Mouse (Mus musculus): ENCODE results near the gene Myl10. TPM values are rescaled to one million over a fixed set of nuclear protein-coding genes. Genes with fewer than 3 reads are reported as not detected.

Myl10 gene
- polyA plus RNA-seq, 1 experiment, result not detected

DNA sequence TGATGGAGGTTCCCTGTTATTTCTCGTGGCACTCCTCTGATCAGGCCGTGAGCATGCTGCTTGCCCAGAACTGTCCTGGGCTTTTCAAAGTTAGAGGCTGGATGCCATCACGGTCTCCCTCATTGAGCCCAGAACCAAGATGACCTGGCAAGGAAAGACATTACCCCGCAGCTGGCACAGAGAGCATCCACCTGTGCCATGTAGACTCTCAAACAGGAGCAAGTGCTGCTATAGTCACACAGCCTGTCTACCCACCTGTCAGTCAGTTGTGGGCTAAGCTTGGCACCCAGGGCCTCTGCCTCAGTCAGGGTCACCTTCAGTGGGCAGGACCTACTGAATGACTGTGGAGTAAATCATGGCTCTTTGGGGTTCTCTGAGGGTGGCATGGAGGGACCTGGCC, 6.6 kb upstream of the Myl10 start:
- no peak for DNase-seq (ENCODE audit: low read depth)
- no peak for TF ChIP-seq CTCF (IDR thresholded peaks at IDR 0.05; ENCODE audit: borderline replicate concordance, extremely low read depth, insufficient read depth, insufficient read length)
- TF ChIP-seq POLR2A (IDR thresholded peaks at IDR 0.05; ENCODE audit: borderline replicate concordance, extremely low read depth, insufficient read depth, insufficient read length, poor library complexity, severe bottlenecking), result no peak

GRCm38 (mm10) chr5:136687561-136687960, 5.4 kb upstream of the Myl10 start:
- TF ChIP-seq CTCF (IDR thresholded peaks at IDR 0.05; ENCODE audit: borderline replicate concordance, extremely low read depth, insufficient read depth, insufficient read length), result no peak
- TF ChIP-seq POLR2A (IDR thresholded peaks at IDR 0.05; ENCODE audit: borderline replicate concordance, extremely low read depth, insufficient read depth, insufficient read length, poor library complexity, severe bottlenecking), result no peak
- no peak for DNase-seq (ENCODE audit: low read depth)

DNA sequence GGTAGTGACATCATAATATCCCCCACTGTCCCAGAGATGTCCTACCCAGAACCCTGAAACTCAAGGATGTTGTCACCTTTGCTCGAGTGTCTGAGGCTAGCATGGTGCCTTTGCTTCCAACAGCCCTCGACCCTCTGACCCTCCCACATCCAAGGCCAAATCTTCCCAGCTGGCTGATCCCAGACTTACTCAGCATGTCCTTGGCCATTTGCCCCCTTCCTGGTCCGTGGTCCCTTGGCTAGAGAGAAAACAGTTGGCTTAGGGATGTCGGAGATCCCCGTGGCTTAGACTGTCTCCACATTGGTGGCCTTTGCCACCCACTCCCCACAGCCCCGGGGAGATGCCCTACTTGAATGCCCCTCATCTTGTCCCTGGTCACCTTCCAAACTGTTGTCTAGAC, 4.1 kb upstream of the Myl10 start:
- DNase-seq (ENCODE audit: low read depth), result no peak

DNA sequence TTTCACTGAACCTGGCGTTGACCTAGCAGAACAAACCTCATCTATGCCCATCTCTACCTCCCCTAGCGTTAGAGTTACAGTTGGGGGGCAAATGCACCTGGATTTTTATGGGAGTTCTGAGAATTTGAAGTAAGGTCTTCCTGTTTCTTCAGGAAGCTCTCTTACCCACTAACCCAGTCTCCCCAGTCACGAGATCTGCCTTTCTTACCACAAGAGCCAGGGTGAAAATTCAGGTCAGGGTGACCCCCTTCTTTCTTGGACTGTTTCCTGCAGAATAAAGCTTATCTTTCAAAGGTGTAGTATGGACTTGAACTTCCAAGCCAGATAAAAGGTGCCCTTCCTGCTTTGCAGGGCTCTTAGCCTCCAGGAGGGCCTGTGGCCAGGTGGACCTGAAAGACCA, 1.8 kb upstream of the Myl10 start:
- DNase-seq (ENCODE audit: low read depth), result no peak
- TF ChIP-seq POLR2A (IDR thresholded peaks at IDR 0.05; ENCODE audit: borderline replicate concordance, extremely low read depth, insufficient read depth, insufficient read length, poor library complexity, severe bottlenecking) (no peak), CTCF (IDR thresholded peaks at IDR 0.05; ENCODE audit: borderline replicate concordance, extremely low read depth, insufficient read depth, insufficient read length) (no peak)

More for the DNA sequence above, 4.1 kb upstream of the Myl10 start:
- TF ChIP-seq CTCF (IDR thresholded peaks at IDR 0.05; ENCODE audit: borderline replicate concordance, extremely low read depth, insufficient read depth, insufficient read length), result no peak
- no peak for TF ChIP-seq POLR2A (IDR thresholded peaks at IDR 0.05; ENCODE audit: borderline replicate concordance, extremely low read depth, insufficient read depth, insufficient read length, poor library complexity, severe bottlenecking)

GRCm38 (mm10) chr5:136693418-136693817, 472 bp downstream of the Myl10 start:
- TF ChIP-seq POLR2A (IDR thresholded peaks at IDR 0.05; ENCODE audit: borderline replicate concordance, extremely low read depth, insufficient read depth, insufficient read length, poor library complexity, severe bottlenecking) (no peak), CTCF (IDR thresholded peaks at IDR 0.05; ENCODE audit: borderline replicate concordance, extremely low read depth, insufficient read depth, insufficient read length) (no peak)
- DNase-seq (ENCODE audit: low read depth), result no peak

DNA sequence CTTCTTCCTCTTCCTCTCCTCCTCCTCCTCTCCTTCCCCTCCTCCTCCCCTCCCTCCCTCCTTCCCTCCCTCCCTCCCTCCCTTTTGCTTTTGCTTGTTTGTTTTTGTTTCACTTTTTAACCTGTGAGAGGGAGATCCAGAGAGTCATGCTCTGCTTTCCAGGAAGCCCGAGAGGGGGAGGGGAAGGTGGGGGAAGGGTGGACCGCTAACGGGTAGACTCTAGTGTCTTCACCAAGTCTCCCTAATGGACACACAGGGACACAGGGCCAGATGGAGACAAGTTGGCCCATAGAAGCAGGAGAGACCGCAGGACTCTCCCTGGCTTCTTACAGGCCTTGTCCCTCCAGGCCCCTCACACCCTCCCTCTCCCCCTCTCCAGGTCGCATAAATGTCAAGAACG, 2.0 kb downstream of the Myl10 start:
- no peak for DNase-seq (ENCODE audit: low read depth)
- no peak for TF ChIP-seq POLR2A (IDR thresholded peaks at IDR 0.05; ENCODE audit: borderline replicate concordance, extremely low read depth, insufficient read depth, insufficient read length, poor library complexity, severe bottlenecking)
- TF ChIP-seq CTCF (IDR thresholded peaks at IDR 0.05; ENCODE audit: borderline replicate concordance, extremely low read depth, insufficient read depth, insufficient read length), result no peak

DNA sequence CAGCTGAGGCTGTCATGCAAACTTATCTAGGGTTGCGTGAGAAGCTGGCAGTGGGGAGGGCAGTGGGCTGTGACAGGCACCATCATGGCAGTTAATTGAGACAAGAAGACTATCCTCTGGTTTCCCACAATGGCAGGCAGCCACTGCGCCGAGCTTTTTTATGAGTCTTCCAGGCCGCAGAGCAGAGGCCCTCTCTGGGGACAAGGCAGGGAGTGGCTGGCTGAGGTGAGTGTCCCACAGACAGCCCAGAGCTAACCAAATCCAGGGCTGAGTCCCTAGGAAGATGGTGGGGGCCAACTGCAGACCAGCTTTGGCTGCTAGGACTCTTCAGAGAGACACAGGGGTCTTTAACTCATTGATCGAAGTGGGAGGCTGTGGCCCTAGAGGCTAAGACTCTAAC, 3.6 kb downstream of the Myl10 start:
- TF ChIP-seq POLR2A (IDR thresholded peaks at IDR 0.05; ENCODE audit: borderline replicate concordance, extremely low read depth, insufficient read depth, insufficient read length, poor library complexity, severe bottlenecking), result no peak
- no peak for TF ChIP-seq CTCF (IDR thresholded peaks at IDR 0.05; ENCODE audit: borderline replicate concordance, extremely low read depth, insufficient read depth, insufficient read length)
- DNase-seq (ENCODE audit: low read depth), result no peak

- TF ChIP-seq POLR2A (IDR thresholded peaks at IDR 0.05; ENCODE audit: borderline replicate concordance, extremely low read depth, insufficient read depth, insufficient read length, poor library complexity, severe bottlenecking), result no peak
- no peak for TF ChIP-seq CTCF (IDR thresholded peaks at IDR 0.05; ENCODE audit: borderline replicate concordance, extremely low read depth, insufficient read depth, insufficient read length)
- DNase-seq (ENCODE audit: low read depth), result no peak
These were observed 4.7 kb downstream of the Myl10 start for GRCm38 (mm10) chr5:136697618-136698017.

DNA sequence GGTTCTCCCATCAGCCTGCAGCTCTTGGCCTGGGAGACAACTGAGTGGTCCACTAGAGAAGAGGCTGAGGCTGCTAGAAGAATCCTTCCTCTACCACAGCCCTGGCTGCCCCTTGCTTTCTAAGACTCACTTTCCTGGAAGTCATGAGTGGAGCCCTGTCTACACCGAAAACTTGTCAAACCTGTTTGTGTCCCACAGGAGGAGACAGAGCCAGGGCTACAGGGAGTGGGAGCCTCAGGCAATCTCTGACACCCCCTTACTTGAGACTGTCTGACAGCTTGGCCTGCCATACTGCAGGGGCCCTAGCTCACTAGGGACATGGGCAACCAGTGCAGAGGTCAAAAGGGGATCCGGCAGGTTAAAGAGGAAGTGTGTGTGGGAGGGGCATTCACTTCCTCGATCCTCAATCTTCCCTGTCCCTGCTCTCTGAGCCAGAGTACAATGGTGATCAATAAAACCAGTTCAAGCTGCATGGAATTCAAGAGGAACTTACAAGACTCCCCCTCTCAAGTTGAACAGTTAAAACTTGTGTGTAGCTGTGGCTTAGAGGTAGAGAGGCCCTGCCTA, 9.3 kb downstream of the Myl10 start:
- DNase-seq (ENCODE audit: low read depth), result no peak
- TF ChIP-seq POLR2A (IDR thresholded peaks at IDR 0.05; ENCODE audit: borderline replicate concordance, extremely low read depth, insufficient read depth, insufficient read length, poor library complexity, severe bottlenecking) (no peak), CTCF (IDR thresholded peaks at IDR 0.05; ENCODE audit: borderline replicate concordance, extremely low read depth, insufficient read depth, insufficient read length) (no peak)

DNA sequence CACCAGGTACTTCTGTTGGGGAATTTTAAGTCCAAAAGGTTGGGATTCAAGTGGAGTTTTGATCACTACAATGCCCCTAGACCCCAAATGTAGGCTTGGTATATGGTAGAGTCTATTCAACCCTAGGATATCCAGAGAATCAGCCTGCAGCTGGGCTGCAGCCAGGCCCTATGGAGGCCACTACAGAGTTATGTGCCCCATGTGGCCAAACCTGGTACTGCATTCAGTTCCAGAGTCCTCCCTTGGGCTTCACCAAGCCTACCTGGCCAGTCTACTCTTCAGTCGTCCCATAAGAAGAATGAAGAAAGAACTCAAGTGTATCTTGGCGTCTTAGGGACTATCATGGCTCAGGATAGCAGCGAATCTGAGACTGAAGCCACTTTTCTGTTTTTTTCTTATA, 10.8 kb downstream of the Myl10 start:
- peak; percentile 62; the same call in 1 of the 2 replicates for TF ChIP-seq CTCF (IDR thresholded peaks at IDR 0.05; ENCODE audit: borderline replicate concordance, extremely low read depth, insufficient read depth, insufficient read length)
- no peak for TF ChIP-seq POLR2A (IDR thresholded peaks at IDR 0.05; ENCODE audit: borderline replicate concordance, extremely low read depth, insufficient read depth, insufficient read length, poor library complexity, severe bottlenecking)
- DNase-seq (ENCODE audit: low read depth), result peak; percentile 21

GRCm38 (mm10) chr5:136704151-136704550, 11.2 kb downstream of the Myl10 start:
- no peak for DNase-seq (ENCODE audit: low read depth)
- TF ChIP-seq CTCF (IDR thresholded peaks at IDR 0.05; ENCODE audit: borderline replicate concordance, extremely low read depth, insufficient read depth, insufficient read length), result no peak
- TF ChIP-seq POLR2A (IDR thresholded peaks at IDR 0.05; ENCODE audit: borderline replicate concordance, extremely low read depth, insufficient read depth, insufficient read length, poor library complexity, severe bottlenecking), result no peak

- DNase-seq (ENCODE audit: low read depth), result no peak
- TF ChIP-seq POLR2A (IDR thresholded peaks at IDR 0.05; ENCODE audit: borderline replicate concordance, extremely low read depth, insufficient read depth, insufficient read length, poor library complexity, severe bottlenecking) (no peak), CTCF (IDR thresholded peaks at IDR 0.05; ENCODE audit: borderline replicate concordance, extremely low read depth, insufficient read depth, insufficient read length) (peak; percentile 40; the same call in 1 of the 2 replicates)
These were observed 12.6 kb downstream of the Myl10 start for GRCm38 (mm10) chr5:136705532-136705931.
